In the genomic region with DNA sequence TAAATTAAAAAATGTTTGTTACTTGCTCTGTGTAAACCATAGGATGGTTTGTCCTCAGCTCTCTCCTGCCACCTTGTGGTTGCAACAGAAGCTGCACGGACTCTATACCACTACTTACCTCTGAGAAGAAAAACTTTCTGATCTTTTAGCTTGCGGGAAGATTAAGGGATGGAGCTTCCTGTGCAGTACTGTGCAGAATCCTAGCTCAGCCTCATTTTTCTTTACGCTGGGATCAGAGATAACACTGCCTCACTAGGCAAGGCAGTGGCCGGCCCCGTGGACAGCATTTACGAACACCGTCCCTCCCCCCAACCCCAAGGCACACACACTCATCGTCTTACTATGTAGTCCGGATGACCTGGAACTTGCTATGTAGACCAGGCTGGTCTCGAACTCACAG, we compare ENCODE assay signal across 8 mouse cellular contexts. TPM values are rescaled to one million over a fixed set of nuclear protein-coding genes. Genes with fewer than 3 reads are reported as not detected.
DNase-seq lines count a peak whose midpoint lies in the region; ATAC-seq and TF ChIP-seq lines count a peak whose summit lies in the region.

No protein-coding gene starts in this region.

- TF ChIP-seq POLR2A in cortical plate, adult 2 months (IDR thresholded peaks at IDR 0.05; ENCODE audit: extremely low read depth, insufficient read depth, low read length): no peak
- no peak for TF ChIP-seq POLR2A in kidney, adult 2 months (IDR thresholded peaks at IDR 0.05; ENCODE audit: low read depth, low read length)

- no peak overlapping the region for H3K9ac ChIP-seq in limb, embryonic 15.5 days
- no peak overlapping the region for H3K9ac ChIP-seq in midbrain, postnatal 0 days (replicated peaks; ENCODE audit: low read length, poor library complexity, severe bottlenecking)

- peak; percentile 73 for TF ChIP-seq CTCF in cortical plate, adult 2 months (IDR thresholded peaks at IDR 0.05; ENCODE audit: extremely low read depth, insufficient read depth, low read length)
- TF ChIP-seq CTCF in kidney, adult 2 months (conservative IDR thresholded peaks at IDR 0.05; ENCODE audit: insufficient read depth, insufficient read length, low read depth, low read length): peak; percentile 63
- peak; percentile 89 for TF ChIP-seq CTCF in midbrain, postnatal 0 days (IDR thresholded peaks at IDR 0.05)

- H3K9me3 ChIP-seq in limb, embryonic 15.5 days: no peaks in the 10 kb centered on the region
- H3K9me3 ChIP-seq in midbrain, postnatal 0 days (ENCODE audit: low read length): no peaks in the 10 kb centered on the region

- ATAC-seq in limb, embryonic 15.5 days (ENCODE audit: insufficient number of reproducible peaks, low FRiP score, low TSS enrichment, low read depth): no peak
- no peak for ATAC-seq in midbrain, postnatal 0 days (ENCODE audit: low FRiP score)

- H3K4me3 ChIP-seq in cortical plate, adult 2 months (ENCODE audit: insufficient read depth, low read length): no peak overlapping the region
- no peak overlapping the region for H3K4me3 ChIP-seq in kidney, adult 2 months (ENCODE audit: insufficient read depth, low read depth, low read length)
- peak overlapping the region; percentile 17 for H3K4me3 ChIP-seq in limb, embryonic 15.5 days
- H3K4me3 ChIP-seq in midbrain, postnatal 0 days (ENCODE audit: low read depth, low read length): no peak overlapping the region

- 11% methylated on average over 10 of the region's 10 CpGs for whole genome bisulfite sequencing in kidney, adult 2 months
- 21% methylated on average over 10 of the region's 10 CpGs for WGBS in limb, embryonic 15.5 days
- WGBS in midbrain, postnatal 0 days: 25% methylated on average over 10 of the region's 10 CpGs

- H3K27me3 ChIP-seq in kidney, adult 2 months (replicated peaks; ENCODE audit: control insufficient read depth, insufficient read depth, low read length): no peaks in the 10 kb centered on the region
- no peaks in the 10 kb centered on the region for H3K27me3 ChIP-seq in limb, embryonic 15.5 days
- no peaks in the 10 kb centered on the region for H3K27me3 ChIP-seq in midbrain, postnatal 0 days (ENCODE audit: insufficient read depth, low read length)

- no peaks in the 10 kb centered on the region for H3K36me3 ChIP-seq in kidney, adult 2 months (ENCODE audit: control insufficient read depth, insufficient read depth, low read length)
- H3K36me3 ChIP-seq in limb, embryonic 15.5 days: no peaks in the 10 kb centered on the region; the same call in 1 of the 2 replicates
- H3K36me3 ChIP-seq in midbrain, postnatal 0 days (ENCODE audit: insufficient read depth, low read length): no peaks in the 10 kb centered on the region

- peaks cover 2% of the 10 kb centered on the region; the same call in 1 of the 2 replicates for H3K4me1 ChIP-seq in cortical plate, adult 2 months (ENCODE audit: control insufficient read depth, insufficient read depth, low read length)
- peaks cover 5% of the 10 kb centered on the region; the same call in 1 of the 2 replicates for H3K4me1 ChIP-seq in kidney, adult 2 months (ENCODE audit: control insufficient read depth, insufficient read depth, low read length)
- peaks cover 21% of the 10 kb centered on the region for H3K4me1 ChIP-seq in limb, embryonic 15.5 days
- peaks cover 7% of the 10 kb centered on the region for H3K4me1 ChIP-seq in midbrain, postnatal 0 days (ENCODE audit: insufficient read depth, low read length)

- H3K27ac ChIP-seq in cortical plate, adult 2 months (ENCODE audit: insufficient read depth, low read length): no peak overlapping the region
- no peak overlapping the region for H3K27ac ChIP-seq in kidney, adult 2 months (ENCODE audit: insufficient read depth, low read depth, low read length)
- no peak overlapping the region for H3K27ac ChIP-seq in limb, embryonic 15.5 days
- no peak overlapping the region for H3K27ac ChIP-seq in midbrain, postnatal 0 days (ENCODE audit: low read depth, low read length)

- peak; percentile 32 for DNase-seq in ovary, postnatal 36 days (ENCODE audit: low spot score)
- DNase-seq in ovary, adult 18-20 months (ENCODE audit: low spot score): no peak
- DNase-seq in heart, adult 8-10 months (ENCODE audit: low spot score): peak; percentile 71
- peak; percentile 79 for DNase-seq in kidney, adult 2 months
- DNase-seq in midbrain, postnatal 0 days (ENCODE audit: low spot score): peak; percentile 70
- DNase-seq in spleen, postnatal 4 days (ENCODE audit: low spot score in 2 of 2): peak; percentile 75 to 90

- H3K4me2 ChIP-seq in limb, embryonic 15.5 days: peak overlapping the region; percentile 24; the same call in 1 of the 2 replicates
- H3K4me2 ChIP-seq in midbrain, postnatal 0 days (ENCODE audit: low read depth, low read length, poor library complexity, severe bottlenecking): no peak overlapping the region

RNA-seq across cellular contexts. Expression of gene Pigyl, which starts 1.0 kb away (rescaled TPM):
- polyA plus RNA-seq in cortical plate, adult 2 months (2012; rRNA removed): 89.9 and 97.3 TPM in 2 replicates
- 10 to 100 TPM; 48.6 to 53.6 (median 50.1) TPM for total RNA-seq in heart, adult 8-10 months (2022)
- polyA plus RNA-seq in kidney, adult 2 months (2012; rRNA removed): 71.4 and 76.5 TPM in 2 replicates
- 69.3 and 78.2 TPM in 2 replicates for polyA plus RNA-seq in limb, embryonic 15.5 days (2015; fragmentation: Nextera tagmentation; extraction: Ambion mirVana)
- 27.0 and 40.8 TPM in 2 replicates for total RNA-seq in midbrain, postnatal 0 days (2014; rRNA removed)
- polyA plus RNA-seq in midbrain, postnatal 0 days (2015; fragmentation: Nextera tagmentation; extraction: Ambion mirVana): 120 and 122 TPM in 2 replicates

RNA-seq across cellular contexts. Expression of gene Acp5, which starts 20.1 kb away (rescaled TPM):
- polyA plus RNA-seq in cortical plate, adult 2 months (2012; rRNA removed): 0.71 and 0.76 TPM in 2 replicates
- 1 to 10 TPM in 3 of 4 experiments, under 1 TPM in 1; 0.98 to 1.6 (median 1.2) TPM for total RNA-seq in heart, adult 8-10 months (2022)
- 166 and 178 TPM in 2 replicates for polyA plus RNA-seq in kidney, adult 2 months (2012; rRNA removed)
- 31.2 and 46.5 TPM in 2 replicates for polyA plus RNA-seq in limb, embryonic 15.5 days (2015; fragmentation: Nextera tagmentation; extraction: Ambion mirVana)
- total RNA-seq in midbrain, postnatal 0 days (2014; rRNA removed): 1.0 and 2.9 TPM in 2 replicates
- 0.47 and 0.79 TPM in 2 replicates for polyA plus RNA-seq in midbrain, postnatal 0 days (2015; fragmentation: Nextera tagmentation; extraction: Ambion mirVana)

RNA-seq across cellular contexts. Expression of gene Zfp872, which starts 32.3 kb away (rescaled TPM):
- 0.04 and 0.08 TPM in 2 replicates for polyA plus RNA-seq in cortical plate, adult 2 months (2012; rRNA removed)
- total RNA-seq in heart, adult 8-10 months (2022): under 1 TPM in 3 of 4 experiments, not detected in 1; 0.09 to 0.16 (median 0.16) TPM
- not detected in 2 replicates for polyA plus RNA-seq in kidney, adult 2 months (2012; rRNA removed)
- 0.19 and 0.26 TPM in 2 replicates for polyA plus RNA-seq in limb, embryonic 15.5 days (2015; fragmentation: Nextera tagmentation; extraction: Ambion mirVana)
- 0.22 and 2.0 TPM in 2 replicates for total RNA-seq in midbrain, postnatal 0 days (2014; rRNA removed)
- polyA plus RNA-seq in midbrain, postnatal 0 days (2015; fragmentation: Nextera tagmentation; extraction: Ambion mirVana): 0.29 and 0.31 TPM in 2 replicates

RNA-seq across cellular contexts. Expression of gene Elof1, which starts 38.6 kb away (rescaled TPM):
- 122 and 131 TPM in 2 replicates for polyA plus RNA-seq in cortical plate, adult 2 months (2012; rRNA removed)
- 10 to 100 TPM; 34.9 to 42.6 (median 39.3) TPM for total RNA-seq in heart, adult 8-10 months (2022)
- 163 and 174 TPM in 2 replicates for polyA plus RNA-seq in kidney, adult 2 months (2012; rRNA removed)
- 164 and 173 TPM in 2 replicates for polyA plus RNA-seq in limb, embryonic 15.5 days (2015; fragmentation: Nextera tagmentation; extraction: Ambion mirVana)
- 129 and 132 TPM in 2 replicates for total RNA-seq in midbrain, postnatal 0 days (2014; rRNA removed)
- 161 and 178 TPM in 2 replicates for polyA plus RNA-seq in midbrain, postnatal 0 days (2015; fragmentation: Nextera tagmentation; extraction: Ambion mirVana)

RNA-seq across cellular contexts. Expression of gene Cnn1, which starts 56.6 kb away (rescaled TPM):
- polyA plus RNA-seq in cortical plate, adult 2 months (2012; rRNA removed): 1.2 and 2.2 TPM in 2 replicates
- total RNA-seq in heart, adult 8-10 months (2022): 1 to 10 TPM; 3.4 to 8.7 (median 6.1) TPM
- 2.8 and 12.0 TPM in 2 replicates for polyA plus RNA-seq in kidney, adult 2 months (2012; rRNA removed)
- polyA plus RNA-seq in limb, embryonic 15.5 days (2015; fragmentation: Nextera tagmentation; extraction: Ambion mirVana): 3.1 and 4.2 TPM in 2 replicates
- 1.2 and 1.3 TPM in 2 replicates for total RNA-seq in midbrain, postnatal 0 days (2014; rRNA removed)
- polyA plus RNA-seq in midbrain, postnatal 0 days (2015; fragmentation: Nextera tagmentation; extraction: Ambion mirVana): 0.77 and 0.92 TPM in 2 replicates

Comparison
In these comparisons a context has a peak if more than half of its experiments do, and no peak if none do; other contexts are left out.
1. RNA of gene Acp5, which starts 20.1 kb away (polyA plus RNA-seq): 166 to 178 TPM in kidney, adult 2 months and 31.2 to 46.5 TPM in limb, embryonic 15.5 days; 0.71 to 0.76 TPM in cortical plate, adult 2 months and 0.47 to 0.79 TPM in midbrain, postnatal 0 days; every median in the first group is over 10 times any median in the second.
2. Peak in every context shown above with its lines, with median percentiles within 50 percentile points of each other: CTCF ChIP-seq.